Mouse (Mus musculus): ENCODE measurements at regions not wholly inside any gene's neighbourhood (a gene's known extent, or its start where the extent isn't known, plus 50 kb on each side); places are given as distances from the start of the nearest gene placed in this dataset.
A peak's percentile ranks its signal among the peaks of the same experiment; 100 is the strongest.

GRCm38 (mm10) chr10:111389890-111390289, 83.1 kb upstream of the Nap1l1 start:
- TF ChIP-seq CTCF (IDR thresholded peaks at IDR 0.05; ENCODE audit: low read depth) (no peak), EP300 (IDR thresholded peaks at IDR 0.05; ENCODE audit: low read depth) (peak; percentile 35; the same call in 1 of the 2 replicates)

Data from heart, postnatal 0 days (tissue).